Mouse (Mus musculus): ENCODE data around the gene Pkn1. TPM values are rescaled to one million over a fixed set of nuclear protein-coding genes. Genes with fewer than 3 reads are reported as not detected.

Gene Pkn1
- total RNA-seq, 2 experiments from 2014 or later = 25.8 to 29.9 TPM

GRCm38 (mm10) chr8:83738949-83739710 lies 40.2 kb upstream of the Pkn1 start:
- peak; percentile 63 for DNase-seq
- no peak for TF ChIP-seq CTCF (IDR thresholded peaks at IDR 0.05)
- peak overlapping the region; percentile 97 for H3K27ac ChIP-seq
- peak overlapping the region; percentile 87 for H3K4me3 ChIP-seq
- intact Hi-C loops (cut with DNase I) = no loop called here

DNA sequence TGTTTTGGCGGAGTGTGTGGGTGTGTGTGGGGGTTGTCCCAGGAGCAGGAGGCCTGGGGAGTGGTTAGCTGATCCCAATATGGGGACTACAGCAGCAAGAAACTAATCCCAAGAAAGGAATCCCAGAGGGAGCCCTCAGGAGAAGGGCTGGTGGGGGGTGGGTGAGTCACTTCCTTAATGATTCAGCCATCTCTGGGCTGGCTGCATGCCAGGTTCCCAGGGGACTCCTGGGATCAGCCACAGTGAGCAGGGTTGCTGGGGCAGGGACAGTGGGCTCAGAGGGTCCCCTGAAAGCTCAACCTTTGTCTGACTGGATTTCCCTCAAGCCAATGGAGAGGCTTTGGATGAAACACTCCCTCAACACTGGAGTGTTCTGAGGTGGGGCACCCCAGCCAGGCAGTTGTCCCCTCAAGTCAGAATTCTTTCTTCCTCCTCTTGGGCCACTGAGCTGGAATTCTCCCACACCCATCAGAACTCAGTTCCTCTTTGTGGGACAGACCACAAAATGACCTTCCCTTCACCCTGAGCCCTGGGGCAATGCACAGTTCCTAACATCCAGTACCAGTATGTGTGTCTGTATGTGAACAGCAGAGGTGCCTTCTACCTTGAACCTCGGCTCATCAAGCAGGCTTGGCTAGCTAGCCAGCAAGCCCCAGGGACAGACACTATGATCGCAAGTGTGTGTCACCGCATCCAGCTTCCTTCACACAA lies 39.0 kb upstream of the Pkn1 start:
- DNase-seq = peak; percentile 76
- peak overlapping the region; percentile 87 for H3K4me3 ChIP-seq
- TF ChIP-seq CTCF (IDR thresholded peaks at IDR 0.05) = no peak
- peak overlapping the region; percentile 97 for H3K27ac ChIP-seq
- intact Hi-C loops (cut with DNase I) = no loop called here

GRCm38 (mm10) chr8:83737346-83737745 lies 38.4 kb upstream of the Pkn1 start:
- peak overlapping the region; percentile 87 for H3K4me3 ChIP-seq
- peak; percentile 32 for TF ChIP-seq CTCF (IDR thresholded peaks at IDR 0.05)
- peak overlapping the region; percentile 97 for H3K27ac ChIP-seq
- DNase-seq = no peak
- intact Hi-C loops (cut with DNase I) = no loop called here

DNA sequence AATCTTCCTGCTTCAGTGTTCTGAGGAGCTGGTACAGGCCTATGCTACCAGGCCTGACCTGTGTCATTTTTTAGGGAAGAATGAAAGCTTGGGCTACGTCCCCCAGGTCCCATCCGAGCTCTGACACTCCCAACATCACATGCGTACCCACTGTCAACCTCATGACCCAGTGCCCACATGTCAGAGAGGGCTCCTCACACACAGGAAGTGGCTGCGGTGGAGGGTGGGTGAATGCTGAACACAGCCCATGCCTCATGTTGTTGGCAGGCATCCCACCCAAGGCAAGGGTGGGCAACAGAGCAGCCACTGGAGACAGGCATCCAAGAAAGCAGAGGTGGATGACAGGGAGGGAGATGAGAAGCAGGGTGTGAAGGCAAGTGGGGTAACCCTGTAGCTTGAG lies 37.7 kb upstream of the Pkn1 start:
- TF ChIP-seq CTCF (IDR thresholded peaks at IDR 0.05) = no peak
- peak overlapping the region; percentile 97; the same call in 1 of the 2 replicates for H3K27ac ChIP-seq
- intact Hi-C loops (cut with DNase I) = no loop called here
- DNase-seq = no peak
- no peak overlapping the region for H3K4me3 ChIP-seq

DNA sequence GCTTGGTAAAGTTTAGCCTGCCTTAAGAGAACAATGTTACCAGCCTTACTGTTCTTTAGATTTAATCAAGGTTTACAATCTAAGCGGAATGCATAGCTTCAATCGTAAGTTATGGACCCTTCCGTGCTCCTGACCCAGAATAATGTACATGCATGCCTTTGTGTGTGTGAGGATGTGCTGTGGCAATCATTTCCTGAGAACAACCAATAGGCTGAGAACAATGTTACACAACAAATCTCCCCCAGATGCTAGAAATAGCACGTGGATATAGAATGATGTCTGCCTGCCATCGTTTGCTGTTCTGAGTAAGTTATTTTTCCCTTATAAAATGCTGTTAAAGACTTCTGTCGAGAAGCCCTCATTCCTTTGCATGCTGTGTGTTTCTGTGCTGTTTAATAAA lies 33.9 kb upstream of the Pkn1 start:
- DNase-seq = no peak
- Histone ChIP-seq H3K4me3 (no peak overlapping the region), H3K27ac (no peak overlapping the region)
- TF ChIP-seq CTCF (IDR thresholded peaks at IDR 0.05) = no peak
- intact Hi-C loops (cut with DNase I) = no loop called here

GRCm38 (mm10) chr8:83731906-83732305 lies 32.9 kb upstream of the Pkn1 start:
- DNase-seq = no peak
- intact Hi-C loops (cut with DNase I) = no loop called here
- TF ChIP-seq CTCF (IDR thresholded peaks at IDR 0.05) = no peak
- no peak overlapping the region for H3K27ac ChIP-seq
- H3K4me3 ChIP-seq = no peak overlapping the region

DNA sequence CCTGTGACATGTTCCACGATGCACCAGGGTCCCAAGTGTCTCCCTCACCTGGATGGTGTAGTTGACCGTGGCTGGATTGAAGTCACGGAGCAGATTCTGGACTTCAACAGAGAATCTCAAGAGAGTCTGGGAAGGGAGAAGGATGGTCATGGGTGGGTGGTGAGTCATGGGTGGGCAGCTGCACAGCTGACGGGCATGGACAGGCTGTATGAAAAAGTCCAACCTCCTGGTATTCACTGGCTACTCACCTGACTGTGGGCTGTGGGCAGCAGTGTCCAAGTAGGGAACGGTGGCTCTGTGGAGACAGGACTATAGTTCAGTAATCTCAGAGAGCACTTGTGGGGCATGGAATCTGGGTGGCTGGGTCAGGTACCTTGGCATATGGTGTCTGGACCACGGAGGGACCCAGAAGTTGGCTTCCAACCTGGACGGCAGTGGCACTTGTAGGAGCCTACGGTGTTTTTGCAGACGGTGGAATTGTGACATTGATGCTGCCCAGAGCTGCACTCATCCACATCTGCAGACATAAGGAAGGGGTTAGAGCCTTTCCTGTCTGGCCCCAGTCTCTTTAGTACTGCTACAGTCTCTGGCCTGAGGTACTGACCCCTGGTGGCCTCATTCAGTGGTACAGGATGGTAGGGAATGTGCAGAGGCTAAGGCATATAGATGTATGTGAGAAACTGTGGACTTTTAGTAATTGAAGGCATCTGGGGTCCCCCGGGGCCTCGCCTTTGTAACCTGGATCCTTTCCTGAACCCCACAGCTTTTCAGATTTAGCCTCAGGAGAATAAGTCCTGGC lies 30.2 kb upstream of the Pkn1 start:
- DNase-seq = peak; percentile 23
- intact Hi-C loops (cut with DNase I) = loop anchor here (5.0 kb wide), 1 partner anchor 53 kb away; no protein-coding TSS in a partner anchor
- TF ChIP-seq CTCF (IDR thresholded peaks at IDR 0.05) = peak; percentile 59
- Histone ChIP-seq H3K27ac (no peak overlapping the region), H3K4me3 (no peak overlapping the region)

DNA sequence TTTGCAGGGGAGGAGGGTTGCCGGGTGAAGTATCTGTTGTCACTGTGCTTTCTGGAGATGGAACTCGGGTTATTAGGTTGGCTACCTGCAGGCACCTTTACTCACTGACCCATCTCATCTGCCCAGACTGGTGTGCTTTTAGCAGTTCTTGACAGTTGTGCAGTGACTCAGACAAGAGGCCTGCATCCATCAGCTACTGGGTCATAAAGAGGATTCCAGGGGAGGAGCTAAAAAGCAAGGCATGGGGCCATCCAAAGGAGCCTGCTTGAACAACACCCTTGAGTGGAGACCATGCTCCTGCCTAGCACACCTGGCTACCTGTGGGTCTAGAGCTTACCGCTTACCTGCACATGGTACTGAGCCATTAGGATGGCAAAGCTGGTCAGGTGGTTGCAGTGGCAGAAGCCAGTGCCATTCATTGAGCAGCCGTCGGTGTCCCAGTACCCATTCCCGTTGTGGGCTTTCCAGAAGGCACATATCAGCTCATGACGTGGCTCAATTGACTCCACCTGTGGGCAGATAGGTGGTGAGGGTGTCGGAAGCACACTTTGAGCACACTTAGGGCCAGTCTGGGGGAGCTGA lies 26.6 kb upstream of the Pkn1 start:
- TF ChIP-seq CTCF (IDR thresholded peaks at IDR 0.05) = no peak
- peak; percentile 13 for DNase-seq
- Histone ChIP-seq H3K27ac (no peak overlapping the region), H3K4me3 (no peak overlapping the region)
- intact Hi-C loops (cut with DNase I) = loop anchor here (5.0 kb wide), 1 partner anchor 57 kb away; no protein-coding TSS in a partner anchor

GRCm38 (mm10) chr8:83724697-83725482 lies 25.9 kb upstream of the Pkn1 start:
- Histone ChIP-seq H3K4me3 (no peak overlapping the region), H3K27ac (no peak overlapping the region)
- intact Hi-C loops (cut with DNase I) = loop anchor here (1.0 to 5.0 kb wide), 2 partner anchors 57 to 169 kb away; no protein-coding TSS in a partner anchor
- peak; percentile 86 for DNase-seq
- TF ChIP-seq CTCF (IDR thresholded peaks at IDR 0.05) = peak; percentile 92

GRCm38 (mm10) chr8:83723447-83724083 lies 24.6 kb upstream of the Pkn1 start:
- DNase-seq = peak; percentile 23
- no peak overlapping the region for H3K27ac ChIP-seq
- H3K4me3 ChIP-seq = no peak overlapping the region
- intact Hi-C loops (cut with DNase I) = loop anchor here (1.0 kb wide), 1 partner anchor 171 kb away; no protein-coding TSS in a partner anchor
- TF ChIP-seq CTCF (IDR thresholded peaks at IDR 0.05) = no peak

- Histone ChIP-seq H3K4me3 (no peak overlapping the region), H3K27ac (peak overlapping the region; percentile 68)
- DNase-seq = peak; percentile 13
- no peak for TF ChIP-seq CTCF (IDR thresholded peaks at IDR 0.05)
- intact Hi-C loops (cut with DNase I) = no loop called here
Measured at GRCm38 (mm10) chr8:83722631-83723030, 23.7 kb upstream of the Pkn1 start.

Measured in gastrocnemius, adult 2 months (tissue).